Mouse (Mus musculus): ENCODE measurements at regions not wholly inside any gene's neighbourhood (a gene's known extent, or its start where the extent isn't known, plus 50 kb on each side); places are given as distances from the start of the nearest gene placed in this dataset.
"Not testable (repeated sequence)": the region's sequence is repeated elsewhere in the genome, so short reads cannot be mapped to it uniquely, and the experiment has no call there.

GRCm38 (mm10) chr2:146723172-146723571, 132.5 kb upstream of the Kiz start:
- no peak for DNase-seq (ENCODE audit: low spot score in 2 of 2)

- DNase-seq (ENCODE audit: low spot score in 2 of 2) = no peak
Measured at GRCm38 (mm10) chr2:146723671-146724070, 132.0 kb upstream of the Kiz start.

GRCm38 (mm10) chr2:146724142-146724679, 131.5 kb upstream of the Kiz start:
- no peak for DNase-seq (ENCODE audit: low spot score in 2 of 2)

GRCm38 (mm10) chr2:146724924-146725555, 130.6 kb upstream of the Kiz start:
- no peak for DNase-seq (ENCODE audit: low spot score in 2 of 2)

GRCm38 (mm10) chr2:146728693-146729092, 127.0 kb upstream of the Kiz start:
- no peak for DNase-seq (ENCODE audit: low spot score in 2 of 2)

- no peak for DNase-seq (ENCODE audit: low spot score in 2 of 2)
Measured at GRCm38 (mm10) chr2:146731081-146731480, 124.6 kb upstream of the Kiz start.

GRCm38 (mm10) chr2:146732891-146733290, 122.8 kb upstream of the Kiz start:
- DNase-seq (ENCODE audit: low spot score in 2 of 2) = not testable (repeated sequence)

- DNase-seq (ENCODE audit: low spot score in 2 of 2) = no peak
Measured at GRCm38 (mm10) chr2:146744396-146744795, 111.3 kb upstream of the Kiz start.

- no peak for DNase-seq (ENCODE audit: low spot score in 2 of 2)
Measured at GRCm38 (mm10) chr2:146745012-146745682, 110.5 kb upstream of the Kiz start.

- DNase-seq (ENCODE audit: low spot score in 2 of 2) = no peak
Measured at GRCm38 (mm10) chr2:146745683-146746047, 110.0 kb upstream of the Kiz start.

- no peak for DNase-seq (ENCODE audit: low spot score in 2 of 2)
Measured at GRCm38 (mm10) chr2:146753988-146754387, 101.7 kb upstream of the Kiz start.

GRCm38 (mm10) chr2:146763522-146764144, 92.0 kb upstream of the Kiz start:
- DNase-seq (ENCODE audit: low spot score in 2 of 2) = no peak

- no peak for DNase-seq (ENCODE audit: low spot score in 2 of 2)
Measured at GRCm38 (mm10) chr2:146764313-146765255, 91.1 kb upstream of the Kiz start.

- DNase-seq (ENCODE audit: low spot score in 2 of 2) = no peak
Measured at GRCm38 (mm10) chr2:146774876-146775275, 80.8 kb upstream of the Kiz start.

- DNase-seq (ENCODE audit: low spot score in 2 of 2) = no peak
Measured at GRCm38 (mm10) chr2:146787132-146787810, 68.4 kb upstream of the Kiz start.

- no peak for DNase-seq (ENCODE audit: low spot score in 2 of 2)
Measured at GRCm38 (mm10) chr2:146787811-146788455, 67.7 kb upstream of the Kiz start.

- DNase-seq (ENCODE audit: low spot score in 2 of 2) = no peak
Measured at GRCm38 (mm10) chr2:146792844-146793420, 62.7 kb upstream of the Kiz start.

GRCm38 (mm10) chr2:146802973-146803372, 52.7 kb upstream of the Kiz start:
- no peak for DNase-seq (ENCODE audit: low spot score in 2 of 2)
